Mouse (Mus musculus) splenic B cell, adult 2 months (primary cell): ENCODE results near the gene Nfic.
"Not testable (repeated sequence)": the region's sequence is repeated elsewhere in the genome, so short reads cannot be mapped to it uniquely, and the experiment has no call there.

Source experiments
- DNase-seq: peaks from one replicate; pipeline ENCODE4 v3.0.0-alpha.2; 2011; ENCODE audit warnings: low read depth, low spot score
- H3K27me3 ChIP-seq: 2 replicates; pipeline ENCODE4 v1.6.1; 2012; ENCODE audit warnings: mild to moderate bottlenecking, low read length, moderate library complexity, mixed read lengths; ENCODE audit not compliant: control insufficient read depth, poor library complexity, insufficient read depth, severe bottlenecking
- H3K36me3 ChIP-seq: 2 replicates; pipeline ENCODE4 v1.6.1; 2012; ENCODE audit warnings: mild to moderate bottlenecking, low read length, moderate library complexity, mixed read lengths; ENCODE audit not compliant: control insufficient read depth, poor library complexity, insufficient read depth, severe bottlenecking

The Nfic gene

DNA sequence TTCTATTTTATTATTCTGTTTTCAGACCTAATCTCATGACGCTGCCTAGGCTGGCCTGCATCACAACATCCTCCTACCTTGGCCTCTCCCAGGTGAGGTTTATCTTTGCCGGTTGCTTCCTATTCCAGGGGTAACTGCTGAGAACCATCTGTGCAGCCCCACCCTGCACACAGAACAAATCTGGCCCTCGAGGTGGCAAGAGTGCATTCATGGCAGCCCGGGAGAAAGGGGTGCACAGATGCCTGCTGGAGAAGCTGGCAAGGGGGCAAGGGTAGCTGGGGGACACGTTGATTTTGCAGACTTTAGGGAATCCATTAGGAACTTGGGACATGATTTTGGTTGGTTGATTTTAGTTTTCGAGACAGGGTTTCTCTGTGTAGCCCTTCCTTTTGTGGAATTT lies 2.8 kb upstream of the Nfic start:
- Histone ChIP-seq H3K27me3 (no peaks in the 10 kb centered on the region), H3K36me3 (no peaks in the 10 kb centered on the region)
- DNase-seq = no peak

DNA sequence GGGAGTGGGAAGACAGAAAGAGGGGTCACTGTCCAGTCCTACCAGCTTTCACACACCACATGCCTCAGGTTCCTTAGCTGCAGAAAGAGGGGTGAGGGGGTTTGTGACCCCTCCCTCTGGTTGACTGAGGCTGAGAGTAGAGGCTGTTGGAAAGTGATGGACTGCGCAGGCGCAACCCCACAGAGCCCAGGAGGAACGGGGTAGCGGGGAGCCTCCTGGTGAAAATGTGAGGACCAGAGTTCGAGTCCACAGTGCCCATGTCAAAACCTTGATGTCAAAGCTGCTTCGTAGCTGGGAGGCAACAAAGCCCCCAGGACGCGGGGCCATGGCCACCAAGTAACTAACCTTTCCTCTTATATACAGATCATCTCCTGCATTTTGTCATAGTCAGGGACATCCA lies 2.2 kb upstream of the Nfic start:
- DNase-seq = no peak
- Histone ChIP-seq H3K36me3 (no peaks in the 10 kb centered on the region), H3K27me3 (no peaks in the 10 kb centered on the region)

DNA sequence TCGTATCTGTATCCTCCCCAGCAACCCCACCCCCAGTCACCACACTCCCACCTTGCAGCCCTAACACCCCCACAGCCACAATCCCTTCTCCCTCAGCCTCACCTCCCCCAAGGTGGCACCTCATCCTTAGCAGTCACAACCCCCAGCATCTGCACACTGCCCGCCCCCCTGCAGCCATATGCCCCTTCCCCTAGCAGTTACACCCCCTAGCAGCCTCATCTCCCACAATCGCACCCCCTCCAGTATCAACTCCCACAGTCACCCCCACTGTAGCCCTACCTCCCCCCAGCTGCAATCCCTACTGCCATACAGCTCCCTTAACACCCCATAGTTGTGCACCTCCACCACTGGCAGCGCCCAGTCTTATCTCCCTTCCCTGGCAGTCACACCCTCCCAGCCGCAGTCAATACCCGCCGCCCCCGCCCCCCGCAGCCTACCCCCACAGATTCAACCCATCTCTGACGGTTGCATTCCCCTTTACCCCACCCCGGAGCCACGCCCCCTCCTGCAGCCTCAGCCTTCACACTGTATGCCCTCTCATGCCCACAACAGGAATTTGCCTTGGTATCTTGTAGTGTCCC lies 1.6 kb upstream of the Nfic start:
- Histone ChIP-seq H3K27me3 (no peaks in the 10 kb centered on the region), H3K36me3 (no peaks in the 10 kb centered on the region)
- no peak for DNase-seq

DNA sequence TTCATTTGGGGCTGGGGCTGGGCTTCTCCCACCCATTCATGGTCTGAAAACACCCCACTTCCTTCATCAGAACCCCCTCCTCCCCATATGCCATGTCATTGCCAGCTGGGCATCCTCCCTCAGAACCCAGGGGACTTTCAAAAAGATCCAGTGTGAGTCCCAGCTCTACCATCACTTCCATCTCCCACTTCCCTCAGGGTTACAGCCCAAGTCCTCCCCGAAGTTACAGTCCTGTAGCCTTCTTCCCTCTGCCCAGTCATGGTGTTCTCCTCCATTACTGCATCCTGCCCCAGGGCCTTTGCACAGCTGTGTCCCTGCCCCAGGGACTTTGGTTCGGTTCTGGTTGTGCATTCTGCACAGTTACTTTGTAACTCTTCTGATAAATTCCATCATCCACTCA lies 1.3 kb downstream of the Nfic start:
- H3K27me3 ChIP-seq = no peaks in the 10 kb centered on the region
- DNase-seq = no peak

DNA sequence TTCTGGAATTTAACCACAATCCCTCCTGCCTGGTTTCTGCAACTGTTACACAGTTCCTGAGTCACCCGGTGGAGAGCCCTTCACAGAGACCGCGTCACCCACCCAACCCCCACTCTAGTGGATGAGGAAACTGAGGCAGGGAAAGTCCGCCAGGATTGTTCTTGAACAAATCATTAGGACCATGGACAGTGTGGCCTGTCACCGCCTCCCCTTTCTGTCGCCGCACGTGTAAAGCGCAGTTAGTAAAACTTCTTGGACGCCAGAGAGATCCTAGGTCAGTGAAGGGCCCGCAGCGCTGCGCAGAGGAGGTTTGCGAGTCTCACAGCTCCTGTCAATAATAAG lies 2.5 kb downstream of the Nfic start:
- no peaks in the 10 kb centered on the region; the same call in 1 of the 2 replicates for H3K27me3 ChIP-seq
- no peak for DNase-seq

More for the DNA sequence above, 1.3 kb downstream of the Nfic start:
- no peaks in the 10 kb centered on the region for H3K36me3 ChIP-seq

DNA sequence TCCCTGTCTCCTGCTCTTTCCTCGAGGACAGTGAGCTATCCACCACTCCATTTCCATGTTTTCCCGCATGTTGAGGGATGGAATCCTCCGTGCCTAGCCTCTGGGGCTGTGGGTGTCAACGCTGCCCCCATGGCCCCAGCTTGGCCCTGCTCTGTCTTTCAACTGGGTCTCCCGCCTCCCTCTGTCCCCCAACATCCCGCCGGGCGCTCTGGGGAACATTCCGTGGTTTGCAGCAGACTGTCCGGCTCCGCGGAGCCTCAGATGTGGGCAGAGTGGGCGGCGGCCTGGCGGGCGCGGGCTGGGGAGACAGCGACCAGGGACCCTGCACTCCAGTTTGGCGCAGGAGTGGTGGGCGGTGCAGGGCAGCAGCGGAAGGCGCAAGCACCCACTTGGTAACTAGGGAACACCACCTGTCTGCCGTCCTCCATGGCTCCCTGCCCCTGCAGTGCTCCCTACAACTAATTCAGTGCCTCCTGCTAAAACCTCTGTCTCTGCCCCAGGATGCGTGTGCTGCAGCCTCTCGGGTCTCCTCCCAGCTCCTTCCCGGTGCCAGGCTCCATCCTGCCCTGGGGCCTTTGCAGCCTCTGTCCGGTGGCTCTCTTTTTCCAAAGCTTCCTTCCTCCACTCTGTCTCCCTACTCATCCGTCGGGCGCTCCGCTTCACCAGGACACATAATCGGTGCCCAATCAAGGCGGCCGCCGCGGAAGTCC lies 3.0 kb downstream of the Nfic start:
- H3K36me3 ChIP-seq = no peaks in the 10 kb centered on the region
- DNase-seq = no peak
- H3K27me3 ChIP-seq = no peaks in the 10 kb centered on the region; the same call in 1 of the 2 replicates

More for the DNA sequence above, 2.5 kb downstream of the Nfic start:
- H3K36me3 ChIP-seq = no peaks in the 10 kb centered on the region

DNA sequence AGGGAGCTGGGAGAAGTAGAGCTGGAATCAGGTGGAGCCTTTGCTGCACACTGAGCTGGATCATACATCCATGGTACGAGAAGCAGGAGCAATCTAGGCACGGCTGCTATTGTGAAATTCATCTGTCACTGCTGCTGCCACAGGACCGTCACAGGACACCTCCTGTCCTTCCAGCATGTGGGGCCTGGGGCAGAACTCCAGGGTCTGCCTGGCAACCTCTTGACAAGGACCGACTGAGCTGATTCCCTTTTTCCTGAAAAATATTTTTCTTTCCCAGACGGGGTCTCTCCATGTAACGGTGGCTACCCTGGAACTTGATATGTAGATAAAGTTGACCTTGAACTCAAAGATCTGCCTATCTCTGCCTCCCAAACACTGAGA lies 4.1 kb downstream of the Nfic start:
- Histone ChIP-seq H3K36me3 (no peaks in the 10 kb centered on the region), H3K27me3 (no peaks in the 10 kb centered on the region; the same call in 1 of the 2 replicates)
- DNase-seq = no peak

DNA sequence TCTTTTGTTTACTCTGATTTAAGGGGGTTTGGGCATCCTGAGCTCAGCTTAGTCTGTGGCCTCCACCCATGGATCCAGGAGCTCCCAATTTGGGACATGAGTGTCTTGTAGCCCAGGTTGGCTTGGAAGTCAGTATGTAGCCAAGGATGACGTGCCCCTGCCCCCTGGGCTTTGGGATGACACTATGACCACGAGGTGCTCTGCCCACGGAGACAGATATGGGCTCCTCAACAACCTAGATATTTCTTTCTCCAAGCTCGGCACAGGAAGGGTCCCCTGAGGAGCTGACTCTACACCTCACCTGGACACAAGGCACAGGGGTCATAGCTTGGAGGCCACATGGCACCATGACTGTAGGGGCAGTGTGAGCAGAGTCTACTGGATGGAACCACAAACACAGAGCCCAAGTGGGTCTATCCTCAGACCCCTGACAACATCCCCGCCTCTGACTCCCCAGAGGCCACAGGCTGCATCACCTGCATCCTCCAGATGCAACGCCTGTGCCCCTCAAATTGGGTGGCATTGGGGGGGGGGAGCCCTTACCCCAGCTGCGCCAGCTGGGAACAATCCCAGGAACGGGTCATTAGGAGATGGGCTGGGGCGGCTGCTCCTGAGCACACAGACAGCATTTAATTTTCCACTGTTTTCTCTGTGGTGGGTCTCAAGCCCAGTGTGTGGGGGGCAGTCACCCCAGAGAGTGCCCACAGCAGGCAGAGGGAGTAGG lies 4.6 kb downstream of the Nfic start:
- DNase-seq = no peak
- Histone ChIP-seq H3K27me3 (no peaks in the 10 kb centered on the region; the same call in 1 of the 2 replicates), H3K36me3 (no peaks in the 10 kb centered on the region)

DNA sequence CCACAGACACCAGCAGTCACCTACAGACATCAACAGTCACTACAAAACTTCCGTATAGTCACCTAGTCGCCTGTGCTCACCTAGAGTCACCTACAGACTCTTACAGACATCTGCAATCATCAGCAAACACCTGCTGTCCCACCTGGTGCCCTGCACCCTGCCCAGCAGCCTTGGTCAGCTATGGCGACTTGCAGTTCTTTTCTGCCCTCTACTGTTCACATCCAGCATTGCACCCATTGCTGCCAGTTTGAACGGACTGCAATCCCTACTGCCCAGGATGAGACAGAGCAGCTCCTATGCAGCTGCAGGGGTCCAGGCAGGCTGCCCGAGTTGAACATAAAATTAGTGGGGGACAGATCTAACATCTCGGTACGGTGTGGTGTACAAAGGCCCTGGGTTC lies 5.3 kb downstream of the Nfic start:
- Histone ChIP-seq H3K27me3 (no peaks in the 10 kb centered on the region; the same call in 1 of the 2 replicates), H3K36me3 (no peaks in the 10 kb centered on the region)
- DNase-seq = peak; percentile 94

DNA sequence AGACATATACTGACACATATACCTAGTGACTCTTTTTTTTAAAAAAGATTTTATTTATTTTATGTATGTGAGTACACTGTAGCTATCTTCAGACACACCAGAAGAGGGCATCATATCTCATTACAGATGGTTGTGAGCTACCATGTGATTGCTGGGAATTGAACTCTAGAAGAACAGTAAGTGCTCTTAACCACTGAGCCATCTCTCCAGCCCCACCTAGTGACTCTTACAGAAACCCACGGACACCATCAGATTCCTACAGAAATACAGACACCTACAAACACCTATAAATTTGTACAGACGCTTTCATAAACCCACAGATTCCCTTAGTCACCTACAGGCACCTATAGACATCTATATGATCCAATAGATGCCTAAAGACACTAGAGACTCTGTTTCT lies 9.9 kb downstream of the Nfic start:
- H3K27me3 ChIP-seq = not testable (repeated sequence)
- peak; percentile 29 for DNase-seq

DNA sequence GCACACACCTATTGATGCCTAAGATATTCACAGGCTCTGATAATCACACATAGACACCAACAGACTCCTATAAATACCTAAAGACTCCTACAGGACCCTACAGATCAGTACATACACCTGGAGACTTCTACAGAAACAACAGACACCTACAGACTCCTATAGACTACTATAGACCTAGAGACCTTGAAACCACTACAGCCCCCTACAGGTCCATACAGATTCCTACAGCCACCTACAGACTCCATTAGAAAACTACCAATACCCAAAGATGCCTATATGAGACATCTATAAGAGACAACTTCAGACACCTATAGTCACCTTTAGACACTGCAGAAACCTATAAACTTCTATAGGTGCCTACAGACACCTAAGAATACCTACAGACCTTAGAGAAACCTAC lies 14.4 kb downstream of the Nfic start:
- peak; percentile 63 for DNase-seq
- Histone ChIP-seq H3K27me3 (no peaks in the 10 kb centered on the region), H3K36me3 (no peaks in the 10 kb centered on the region)

More for the DNA sequence above, 9.9 kb downstream of the Nfic start:
- H3K36me3 ChIP-seq = not testable (repeated sequence)

DNA sequence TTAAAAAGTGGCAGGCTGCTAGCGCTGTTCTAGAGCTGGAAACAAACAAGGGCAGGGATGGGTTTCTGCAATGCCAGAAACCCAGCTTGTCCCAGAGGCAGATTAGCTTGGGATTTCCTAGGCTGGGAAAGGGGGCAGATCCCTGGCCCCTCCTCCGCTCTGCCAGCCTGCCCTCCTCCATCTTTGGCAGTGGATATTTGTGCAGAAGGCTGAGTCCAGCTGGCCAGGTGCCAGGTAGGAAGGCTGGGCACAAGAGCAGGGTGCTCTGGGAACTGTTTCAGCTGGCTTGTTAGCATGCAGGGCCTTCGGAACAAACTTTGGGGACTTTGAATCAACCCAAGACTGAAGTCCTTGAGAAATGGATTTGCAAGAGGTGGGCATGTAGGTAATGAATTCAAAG lies 20.0 kb downstream of the Nfic start:
- Histone ChIP-seq H3K27me3 (no peaks in the 10 kb centered on the region), H3K36me3 (no peaks in the 10 kb centered on the region)
- no peak for DNase-seq

DNA sequence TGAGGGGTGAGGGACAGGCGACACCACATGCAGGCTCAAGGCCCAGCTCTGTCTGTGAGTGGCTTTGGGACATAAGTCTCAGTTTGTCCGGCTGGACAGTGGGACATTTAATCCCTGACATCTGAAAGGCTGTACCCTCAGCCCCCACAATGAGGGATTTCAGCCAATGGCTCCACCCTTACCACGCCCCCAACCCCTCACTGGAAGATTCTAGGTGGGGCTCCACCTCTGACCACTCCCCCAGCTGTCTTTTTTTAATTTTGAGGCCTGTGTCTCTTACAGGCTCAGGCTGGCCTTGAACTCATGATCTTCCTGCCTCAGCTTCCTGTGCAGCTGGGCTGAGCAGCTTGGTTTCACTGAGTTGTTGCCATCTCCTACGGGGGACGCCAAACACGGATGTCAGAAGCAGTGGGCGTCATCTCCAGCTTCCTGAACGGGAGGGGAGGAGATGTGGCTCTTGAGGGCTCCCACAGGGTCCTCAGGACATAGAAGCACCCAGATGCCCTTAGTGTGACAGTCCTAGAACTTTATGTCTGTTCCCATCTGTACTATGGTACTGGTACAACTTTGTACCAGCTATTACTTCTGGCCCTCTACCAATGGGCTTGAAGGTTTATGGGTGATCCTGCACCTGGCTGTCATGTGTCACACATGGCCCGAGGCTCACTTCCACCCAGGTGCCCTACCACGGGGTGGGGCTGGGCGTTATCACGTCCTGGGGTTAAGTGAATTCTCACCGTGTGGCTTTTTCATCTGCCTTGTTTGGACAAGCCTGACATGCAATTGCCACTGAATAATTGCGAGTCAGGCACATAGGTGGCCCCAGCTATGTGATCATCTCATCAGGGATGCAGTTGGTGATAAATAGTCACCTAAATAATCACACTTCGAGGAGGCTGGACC lies 20.8 kb downstream of the Nfic start:
- Histone ChIP-seq H3K36me3 (no peaks in the 10 kb centered on the region), H3K27me3 (no peaks in the 10 kb centered on the region)
- DNase-seq = peak; percentile 53

DNA sequence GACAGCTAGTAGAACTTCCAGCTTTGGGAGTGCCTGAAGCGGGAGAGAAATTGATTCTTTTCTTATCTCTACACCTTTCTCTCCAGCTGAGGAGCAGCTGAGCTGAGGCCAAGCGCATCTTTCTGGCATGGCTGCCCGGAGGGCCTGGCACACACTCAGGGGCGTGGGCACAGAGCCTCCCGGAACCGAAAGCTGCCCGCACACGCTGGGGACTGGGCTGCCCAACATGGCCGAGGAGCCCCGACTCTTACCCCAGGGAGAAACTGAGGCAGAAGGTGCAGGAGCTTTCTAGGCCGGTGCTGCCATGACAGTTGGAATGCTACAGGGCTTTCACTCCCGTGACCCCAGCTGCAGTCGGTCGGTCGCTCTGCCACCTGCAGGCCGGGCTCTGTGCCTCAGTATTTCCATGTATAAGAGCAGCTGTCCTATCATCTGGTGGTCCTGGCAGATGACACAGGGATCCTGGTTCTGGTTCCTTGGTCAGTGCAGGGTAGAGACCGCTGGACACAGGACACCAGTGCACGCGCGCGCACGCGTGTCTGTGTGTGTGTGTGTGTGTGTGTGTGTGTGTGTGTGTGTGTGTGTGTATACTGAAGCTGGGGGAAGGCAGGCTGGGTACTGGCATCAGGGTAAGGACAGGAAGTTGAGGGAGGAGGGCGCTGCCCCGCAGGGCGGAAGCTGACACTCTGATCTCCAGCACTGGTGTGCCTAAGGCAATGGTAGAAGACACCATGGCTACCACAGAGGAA lies 21.7 kb downstream of the Nfic start:
- peak; percentile 77 for DNase-seq
- no peaks in the 10 kb centered on the region for H3K27me3 ChIP-seq
- no peaks in the 10 kb centered on the region for H3K36me3 ChIP-seq
